Mouse (Mus musculus): ENCODE data around the gene Fam181b. TPM values are rescaled to one million over a fixed set of nuclear protein-coding genes. Genes with fewer than 3 reads are reported as not detected.

Gene Fam181b
- total RNA-seq, 2 experiments from 2014 or later = 1.5 to 1.6 TPM

Other genes starting within 250 kb of the Fam181b start
- under 1 TPM in 1 of 2 experiments, not detected in 1; 0.24 TPM for gene Ddias, start 205.6 kb upstream of the Fam181b start, total RNA-seq (2021)
- gene Prcp, start 205.4 kb upstream of the Fam181b start, total RNA-seq (2021) = 1 to 10 TPM; 3.7 to 6.6 TPM